Mouse (Mus musculus) heart, embryonic 15.5 days (tissue): ENCODE data around the gene Rab3il1. TPM values are rescaled to one million over a fixed set of nuclear protein-coding genes. Genes with fewer than 3 reads are reported as not detected.

Experiments
- ATAC-seq: fragments of 200-750 bp; cut with Nextera tagmentation; replicated peaks from 2 replicates; pipeline ENCODE4 v1.8.0; 2017; ENCODE audit warnings: low read depth, moderate TSS enrichment; ENCODE audit not compliant: insufficient number of reproducible peaks, insufficient read depth, low FRiP score
- H3K27ac ChIP-seq: fragments of 300-500 bp; sonication (generic); 2 replicates; pipeline ENCODE4 v1.5.1; 2015; ENCODE audit warnings: mild to moderate bottlenecking, inconsistent platforms
- H3K27me3 ChIP-seq: fragments of 300-500 bp; sonication (generic); 2 replicates; pipeline ENCODE4 v1.6.1; 2015; ENCODE audit warnings: inconsistent platforms
- H3K36me3 ChIP-seq: fragments of 300-500 bp; sonication (generic); 2 replicates; pipeline ENCODE4 v1.6.1; 2015; ENCODE audit warnings: mild to moderate bottlenecking, inconsistent platforms
- H3K4me1 ChIP-seq: fragments of 300-500 bp; sonication (generic); replicated peaks from 2 replicates; pipeline ENCODE4 v1.6.1; 2015; ENCODE audit warnings: inconsistent platforms
- H3K4me2 ChIP-seq: fragments of 300-500 bp; sonication (generic); 2 replicates; pipeline ENCODE4 v1.6.1; 2015; ENCODE audit warnings: inconsistent platforms, mild to moderate bottlenecking, moderate library complexity
- H3K4me3 ChIP-seq: fragments of 300-500 bp; sonication (generic); 2 replicates; pipeline ENCODE4 v1.5.1; 2015; ENCODE audit warnings: mild to moderate bottlenecking, inconsistent platforms
- H3K9ac ChIP-seq: fragments of 300-500 bp; sonication (generic); 2 replicates; pipeline ENCODE4 v1.6.1; 2015; ENCODE audit warnings: mild to moderate bottlenecking, inconsistent platforms
- H3K9me3 ChIP-seq: fragments of 300-500 bp; sonication (generic); replicated peaks from 2 replicates; pipeline ENCODE4 v1.6.1; 2016; ENCODE audit warnings: inconsistent platforms
- WGBS: fragments of 180-500 bp; shearing (Covaris S2); methylation state at CpG from one replicate; pipeline ENCODE4 v1.1.7; 2015; ENCODE audit warnings: mixed read lengths; 5-methylcytosine and 5-hydroxymethylcytosine counted together
- polyA plus RNA-seq: library from polyadenylated mRNA; unstranded; fragments of >200 nt; fragmentation: Nextera tagmentation; extraction: Ambion mirVana; gene quantifications from 2 replicates; pipeline ENCODE4 v1.2.1, GENCODE M21; 2015

Rab3il1 gene
- polyA plus RNA-seq, 1 experiment from 2014 or later, result 21.8 TPM

DNA sequence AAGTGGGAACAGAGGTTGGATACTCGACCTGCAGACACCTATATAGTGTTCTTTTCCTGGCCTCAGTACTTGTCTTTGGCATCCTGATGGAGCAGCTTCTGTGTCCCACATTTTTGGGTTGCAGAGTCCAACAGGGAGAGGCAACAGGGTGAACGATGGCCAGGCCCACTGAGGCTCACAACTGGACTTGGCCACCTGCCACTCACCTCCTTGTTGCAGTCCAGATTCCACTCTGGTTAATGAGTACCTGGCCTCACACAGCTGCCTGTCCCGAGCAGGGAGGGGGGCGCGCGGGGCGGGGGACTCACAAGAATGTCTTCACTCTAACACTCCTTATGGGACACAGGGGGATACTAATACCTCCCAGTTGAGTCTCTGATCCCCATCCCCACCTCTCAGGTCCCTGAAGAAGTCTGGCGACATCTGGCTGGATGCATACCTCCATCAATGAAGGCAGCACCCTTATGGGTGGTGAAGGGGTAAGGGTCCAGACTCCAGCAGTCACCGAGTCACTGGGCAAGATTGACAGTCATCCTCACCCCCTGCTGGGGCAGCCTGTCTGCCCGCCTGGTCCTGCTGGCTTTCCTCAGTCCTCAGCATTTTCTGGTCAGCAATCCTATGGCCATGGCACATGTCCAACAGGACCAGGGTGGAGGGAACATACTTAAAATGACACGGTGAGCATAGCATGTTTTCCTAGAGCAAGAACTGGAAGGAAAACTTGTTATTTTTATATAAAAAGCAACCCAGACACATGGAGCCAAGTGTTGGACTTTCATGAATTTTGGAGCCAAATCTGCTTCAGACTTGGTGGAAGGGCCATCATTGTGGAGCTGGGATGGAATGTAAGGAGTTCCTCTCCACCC lies 56.2 kb downstream of the Rab3il1 start:
- Histone ChIP-seq H3K4me1 (peaks cover 12% of the 10 kb centered on the region), H3K9ac (no peak overlapping the region), H3K27me3 (no peaks in the 10 kb centered on the region), H3K36me3 (peaks cover 69% of the 10 kb centered on the region), H3K4me3 (no peak overlapping the region), H3K4me2 (no peak overlapping the region), H3K27ac (no peak overlapping the region), H3K9me3 (no peaks in the 10 kb centered on the region)
- ATAC-seq, result no peak
- 68% methylated on average over 11 of the region's 11 CpGs for WGBS

- H3K27ac ChIP-seq, result no peak overlapping the region
- H3K9ac ChIP-seq, result no peak overlapping the region
- H3K4me1 ChIP-seq, result peaks cover 12% of the 10 kb centered on the region
- no peaks in the 10 kb centered on the region for H3K9me3 ChIP-seq
- 82% methylated on average over 1 of the region's 1 CpGs for WGBS
- no peak overlapping the region for H3K4me3 ChIP-seq
- no peak for ATAC-seq
- peaks cover 63% of the 10 kb centered on the region for H3K36me3 ChIP-seq
- H3K27me3 ChIP-seq, result no peaks in the 10 kb centered on the region
- no peak overlapping the region for H3K4me2 ChIP-seq
Observed at GRCm38 (mm10) chr19:10058352-10058825, 56.9 kb downstream of the Rab3il1 start.

GRCm38 (mm10) chr19:10058876-10059427 lies 57.5 kb downstream of the Rab3il1 start:
- Histone ChIP-seq H3K27me3 (no peaks in the 10 kb centered on the region), H3K4me2 (no peak overlapping the region), H3K4me3 (no peak overlapping the region), H3K9ac (no peak overlapping the region), H3K4me1 (peaks cover 11% of the 10 kb centered on the region), H3K36me3 (peaks cover 57% of the 10 kb centered on the region), H3K27ac (no peak overlapping the region), H3K9me3 (no peaks in the 10 kb centered on the region)
- ATAC-seq, result no peak
- WGBS, result 60% methylated on average over 9 of the region's 9 CpGs

GRCm38 (mm10) chr19:10059911-10060567 lies 58.6 kb downstream of the Rab3il1 start:
- Histone ChIP-seq H3K4me1 (peaks cover 18% of the 10 kb centered on the region), H3K27ac (peak overlapping the region; percentile 56; the same call in 1 of the 2 replicates)

DNA sequence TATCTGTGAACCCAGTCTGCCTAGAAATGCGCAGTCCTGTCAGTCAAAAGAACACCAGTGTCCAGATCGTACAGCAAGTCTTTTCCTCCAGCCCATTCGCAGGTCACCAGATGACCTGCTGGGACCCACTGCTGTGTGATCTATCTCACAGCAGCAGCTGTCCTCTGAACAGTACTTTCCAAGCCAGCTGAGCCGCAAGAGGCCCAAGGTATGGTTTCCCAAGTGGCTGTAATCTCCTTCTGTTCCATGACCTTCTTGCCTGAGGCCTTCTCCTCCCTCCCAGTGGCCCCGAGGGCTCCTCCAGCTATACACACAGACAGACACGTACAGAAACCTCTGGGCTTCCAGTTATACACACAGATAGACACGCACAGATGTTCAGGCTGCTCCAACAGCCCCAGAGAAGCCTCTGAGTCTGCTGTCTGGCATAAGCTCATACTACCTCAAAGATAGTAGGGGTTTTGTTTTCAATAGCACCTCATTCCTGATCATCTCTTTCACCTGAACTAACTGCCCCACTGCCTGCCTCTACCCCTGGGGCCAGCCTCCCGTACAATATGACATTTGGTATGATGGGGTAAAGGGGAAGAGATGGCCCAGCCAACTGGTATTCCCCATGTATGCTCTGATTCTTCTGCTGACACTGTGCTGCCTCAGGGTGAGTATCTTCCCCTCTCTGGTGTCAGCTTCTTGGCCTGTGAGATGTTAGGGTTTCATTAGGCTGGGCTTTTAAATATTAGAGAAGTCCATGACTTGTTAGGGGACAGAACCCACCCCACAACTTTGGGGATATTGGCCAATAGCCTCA lies 59.5 kb downstream of the Rab3il1 start:
- Histone ChIP-seq H3K4me3 (no peak overlapping the region), H3K4me1 (peaks cover 20% of the 10 kb centered on the region), H3K4me2 (no peak overlapping the region), H3K9ac (no peak overlapping the region), H3K27me3 (no peaks in the 10 kb centered on the region), H3K36me3 (peaks cover 42% of the 10 kb centered on the region), H3K9me3 (no peaks in the 10 kb centered on the region), H3K27ac (peak overlapping the region; percentile 38; the same call in 1 of the 2 replicates)
- no peak for ATAC-seq
- WGBS, result 50% methylated on average over 8 of the region's 8 CpGs

More at GRCm38 (mm10) chr19:10059911-10060567, 58.6 kb downstream of the Rab3il1 start:
- Histone ChIP-seq H3K9ac (no peak overlapping the region), H3K9me3 (no peaks in the 10 kb centered on the region), H3K27me3 (no peaks in the 10 kb centered on the region), H3K4me2 (no peak overlapping the region), H3K4me3 (no peak overlapping the region), H3K36me3 (peaks cover 46% of the 10 kb centered on the region)
- WGBS, result 40% methylated on average over 10 of the region's 10 CpGs
- ATAC-seq, result no peak

GRCm38 (mm10) chr19:10061624-10062023 lies 60.2 kb downstream of the Rab3il1 start:
- no peaks in the 10 kb centered on the region for H3K27me3 ChIP-seq
- H3K36me3 ChIP-seq, result peaks cover 41% of the 10 kb centered on the region
- H3K27ac ChIP-seq, result no peak overlapping the region
- no peaks in the 10 kb centered on the region for H3K9me3 ChIP-seq
- H3K4me1 ChIP-seq, result peaks cover 20% of the 10 kb centered on the region
- H3K4me2 ChIP-seq, result no peak overlapping the region
- no peak for ATAC-seq
- WGBS, result 92% methylated on average over 2 of the region's 2 CpGs
- no peak overlapping the region for H3K4me3 ChIP-seq
- no peak overlapping the region for H3K9ac ChIP-seq

DNA sequence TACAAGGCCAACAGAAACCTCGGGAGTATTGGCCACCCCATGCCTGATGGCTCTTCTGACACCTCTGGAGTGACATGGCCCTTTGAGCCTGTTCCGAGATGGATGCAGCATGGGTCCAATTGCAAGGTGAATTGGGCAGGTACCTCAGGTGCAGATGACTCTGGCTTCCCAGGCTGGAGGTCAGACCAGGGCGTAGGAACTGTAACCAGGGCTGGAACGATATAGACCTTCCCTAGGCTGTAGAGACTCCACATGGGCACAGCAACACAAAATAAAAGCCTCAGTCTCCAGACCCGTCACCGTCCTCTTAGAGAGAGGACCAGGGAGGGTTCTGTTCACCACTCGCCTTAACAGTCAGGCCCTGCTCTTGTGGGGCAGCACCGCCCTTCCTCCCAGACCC lies 60.8 kb downstream of the Rab3il1 start:
- Histone ChIP-seq H3K4me1 (peaks cover 20% of the 10 kb centered on the region), H3K27ac (no peak overlapping the region), H3K36me3 (peaks cover 36% of the 10 kb centered on the region), H3K9me3 (no peaks in the 10 kb centered on the region), H3K4me2 (no peak overlapping the region), H3K4me3 (no peak overlapping the region), H3K9ac (no peak overlapping the region), H3K27me3 (no peaks in the 10 kb centered on the region)
- ATAC-seq, result no peak
- WGBS, result 88% methylated on average over 8 of the region's 8 CpGs

- Histone ChIP-seq H3K27me3 (no peaks in the 10 kb centered on the region), H3K4me1 (peaks cover 20% of the 10 kb centered on the region), H3K9me3 (no peaks in the 10 kb centered on the region), H3K9ac (no peak overlapping the region), H3K27ac (no peak overlapping the region), H3K4me2 (no peak overlapping the region), H3K4me3 (no peak overlapping the region), H3K36me3 (peaks cover 30% of the 10 kb centered on the region)
- WGBS, result 88% methylated on average over 5 of the region's 5 CpGs
- no peak for ATAC-seq
Observed at GRCm38 (mm10) chr19:10062862-10063261, 61.4 kb downstream of the Rab3il1 start.

GRCm38 (mm10) chr19:10064173-10065012 lies 62.9 kb downstream of the Rab3il1 start:
- Histone ChIP-seq H3K36me3 (peaks cover 30% of the 10 kb centered on the region), H3K9me3 (no peaks in the 10 kb centered on the region), H3K27me3 (no peaks in the 10 kb centered on the region), H3K27ac (peak overlapping the region; percentile 33; the same call in 1 of the 2 replicates), H3K4me3 (no peak overlapping the region), H3K4me1 (peaks cover 20% of the 10 kb centered on the region), H3K9ac (no peak overlapping the region), H3K4me2 (no peak overlapping the region)
- ATAC-seq, result peak; percentile 16; the same call in 1 of the 2 replicates
- WGBS, result 67% methylated on average over 10 of the region's 10 CpGs

DNA sequence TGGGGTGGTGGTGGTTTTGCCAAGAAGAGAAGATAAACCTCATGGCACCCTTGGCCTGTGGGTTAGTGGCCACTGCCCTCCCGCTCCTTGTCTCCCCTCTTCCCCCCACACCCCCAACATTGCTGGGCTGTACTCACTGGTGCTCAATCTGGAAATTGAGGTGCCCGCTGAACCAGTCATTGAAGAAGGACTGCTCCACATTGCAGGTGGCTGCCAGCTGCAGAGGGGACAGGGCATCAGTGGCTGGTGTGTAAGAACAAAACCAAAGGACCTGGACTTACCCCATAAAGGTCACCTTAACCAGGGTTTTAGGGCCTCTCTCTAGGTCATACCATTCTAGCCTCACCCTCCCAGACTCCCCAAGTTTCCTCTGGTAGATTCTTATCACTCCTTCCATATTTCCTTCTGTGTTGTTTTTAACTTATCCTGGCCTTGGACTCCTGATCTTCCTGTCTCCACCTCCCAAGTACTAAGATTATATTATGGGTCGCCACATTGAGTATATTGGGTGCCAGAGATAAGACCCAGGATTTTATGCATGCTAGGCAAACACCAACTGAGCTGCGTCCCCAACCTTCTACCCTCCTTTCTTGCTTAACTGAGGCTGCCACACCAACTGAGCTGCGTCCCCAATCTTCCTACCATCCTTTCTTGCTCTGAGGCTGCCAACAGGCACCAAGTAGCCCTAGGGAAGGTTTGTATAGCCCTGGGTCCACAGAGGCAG lies 64.2 kb downstream of the Rab3il1 start:
- Histone ChIP-seq H3K4me3 (no peak overlapping the region), H3K9ac (no peak overlapping the region), H3K27ac (no peak overlapping the region), H3K4me1 (peaks cover 13% of the 10 kb centered on the region), H3K9me3 (no peaks in the 10 kb centered on the region), H3K27me3 (no peaks in the 10 kb centered on the region), H3K4me2 (no peak overlapping the region), H3K36me3 (peaks cover 43% of the 10 kb centered on the region)
- no peak for ATAC-seq
- 81% methylated on average over 5 of the region's 5 CpGs for WGBS
